Mouse (Mus musculus): ENCODE results near the gene Tcf7l2.

Tcf7l2 gene

DNA sequence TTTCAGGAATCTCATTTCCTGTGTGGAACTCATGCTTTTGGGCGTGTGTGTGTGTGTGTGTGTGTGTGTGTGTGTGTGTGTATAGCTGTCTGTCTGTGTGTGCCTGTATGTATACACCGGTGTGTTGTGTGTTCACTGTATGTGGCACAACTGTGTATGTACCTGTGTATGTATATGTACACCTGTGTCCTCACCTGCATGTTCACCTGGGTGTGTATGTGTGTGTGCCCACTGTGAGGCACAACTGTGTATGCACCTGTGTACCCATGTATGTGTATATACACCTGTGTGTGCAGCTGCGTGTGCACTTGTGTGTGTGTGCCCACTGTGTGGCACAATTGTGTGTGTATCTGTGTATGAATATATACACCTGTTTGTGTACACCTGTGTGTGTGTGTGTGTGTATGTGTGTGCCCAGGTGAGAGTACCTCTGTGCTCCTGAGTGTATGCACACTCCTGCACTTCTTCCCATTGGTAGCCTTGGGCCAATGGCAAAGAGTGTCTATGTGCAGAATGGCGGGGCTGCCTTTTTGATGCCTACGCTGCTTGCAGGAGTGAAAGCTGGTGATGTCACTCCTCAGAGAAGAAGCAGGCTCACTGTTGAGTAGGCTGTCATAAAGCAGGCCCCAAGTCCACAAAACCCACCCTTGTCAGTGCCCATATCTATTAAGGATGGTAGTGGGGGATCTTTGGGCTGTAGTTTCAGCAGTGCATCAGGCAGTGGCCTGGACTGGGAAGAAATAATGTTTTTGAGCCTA, 95.5 kb downstream of the Tcf7l2 start:
- no peak for DNase-seq

DNA sequence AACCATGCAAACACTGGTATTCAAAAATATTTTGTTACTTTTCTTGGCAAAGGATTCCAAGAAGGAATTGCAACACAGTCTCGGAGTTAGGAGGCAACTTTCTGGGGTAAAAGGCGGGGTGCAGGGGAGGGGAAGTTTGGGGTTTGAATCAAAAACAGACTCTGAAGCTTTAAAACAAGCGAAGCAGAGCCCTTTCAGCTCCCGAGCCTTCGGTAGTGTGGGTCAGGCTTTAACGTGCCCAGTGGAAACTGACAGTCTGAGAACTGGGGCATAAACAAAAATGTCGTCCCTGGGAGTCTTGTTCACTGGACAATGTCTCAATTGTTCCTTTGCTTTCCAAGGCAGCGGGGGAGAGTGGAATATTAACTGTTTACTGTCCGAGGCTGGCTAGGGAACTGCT, 96.3 kb downstream of the Tcf7l2 start:
- no peak for DNase-seq

DNA sequence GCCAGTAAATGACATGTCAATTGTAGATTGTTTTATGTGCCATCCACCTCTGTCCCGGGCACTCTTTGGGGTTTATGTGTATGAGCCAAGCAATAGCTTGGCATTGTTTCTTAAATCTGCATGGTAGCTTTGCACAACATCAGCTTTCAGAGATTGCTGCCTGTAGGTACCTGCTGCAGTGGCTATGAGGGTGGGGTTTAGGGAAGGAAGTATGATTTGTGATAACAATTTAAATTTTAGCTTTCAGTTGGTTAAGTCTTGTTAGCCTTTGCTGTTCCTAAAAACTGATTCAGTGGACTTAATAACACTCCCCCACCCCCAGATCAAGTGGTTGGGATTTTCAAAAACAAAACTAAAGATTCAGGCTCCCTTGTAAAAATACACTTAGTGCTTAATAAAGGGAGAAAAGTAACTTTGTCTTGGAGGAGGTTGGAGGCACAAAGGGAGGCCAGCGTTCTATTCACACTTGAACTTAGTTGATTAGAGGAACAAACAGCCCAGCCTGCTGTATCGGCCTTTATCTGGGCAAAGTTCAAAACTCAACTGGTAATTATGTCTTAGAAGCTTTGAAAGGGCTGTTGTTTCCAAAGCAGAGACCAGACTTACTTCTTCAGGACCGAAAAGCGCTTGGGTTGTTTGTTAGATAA, 96.9 kb downstream of the Tcf7l2 start:
- DNase-seq, result no peak

DNA sequence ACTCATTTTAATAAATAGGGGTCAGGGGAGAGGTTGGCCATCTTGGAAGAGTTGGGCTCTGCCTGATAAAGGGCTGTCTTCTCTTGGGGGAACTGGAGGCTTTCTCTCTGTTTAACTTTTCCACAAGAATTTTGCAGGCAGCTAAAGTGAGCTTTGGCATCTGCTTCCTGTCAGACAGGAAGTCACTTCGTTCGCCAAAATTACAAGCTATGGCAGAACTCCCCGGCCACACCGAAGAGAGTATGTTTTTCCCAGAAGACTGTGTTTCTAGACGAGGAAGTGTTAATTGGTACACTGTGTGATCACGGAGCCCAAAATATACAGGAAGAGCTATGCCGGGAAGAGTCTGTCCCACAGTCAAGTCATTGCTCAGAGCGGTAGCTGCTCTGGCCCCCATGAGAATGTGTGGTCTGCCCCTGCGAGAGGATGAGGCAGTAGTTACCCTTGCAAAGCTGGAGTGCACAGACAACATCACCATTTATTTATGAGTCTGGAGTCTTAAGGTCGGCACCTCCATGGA, 97.5 kb downstream of the Tcf7l2 start:
- DNase-seq, result no peak

DNA sequence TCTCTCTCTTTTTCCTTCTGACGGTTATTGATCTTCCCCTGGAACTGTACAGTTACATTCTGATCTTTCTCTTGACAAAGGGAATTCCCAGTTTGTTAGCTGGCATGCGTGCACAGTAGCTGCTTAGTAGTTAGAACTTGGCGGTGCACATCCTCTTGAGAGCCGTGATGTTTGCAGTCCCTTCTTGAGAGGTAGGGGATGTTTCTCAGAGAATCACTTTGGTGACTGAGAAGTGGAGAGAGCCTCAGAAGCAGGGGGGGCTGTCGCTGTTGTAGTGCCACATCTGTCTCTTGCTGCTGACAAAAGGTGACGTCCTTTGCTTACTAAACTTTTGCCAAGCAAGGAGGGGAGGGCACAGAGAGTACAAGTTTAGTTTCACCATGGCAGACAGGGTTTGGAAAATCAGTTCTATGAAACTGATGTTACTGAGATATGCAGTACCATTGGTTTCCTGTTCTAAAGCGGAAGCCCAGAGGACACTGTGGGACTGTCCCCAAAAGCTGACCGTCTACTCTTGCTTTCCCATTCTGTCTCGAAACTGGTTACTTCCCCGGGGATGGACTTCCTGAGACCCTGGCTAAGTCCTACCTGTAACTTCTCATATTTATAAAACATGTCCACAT, 99.0 kb downstream of the Tcf7l2 start:
- no peak for DNase-seq

DNA sequence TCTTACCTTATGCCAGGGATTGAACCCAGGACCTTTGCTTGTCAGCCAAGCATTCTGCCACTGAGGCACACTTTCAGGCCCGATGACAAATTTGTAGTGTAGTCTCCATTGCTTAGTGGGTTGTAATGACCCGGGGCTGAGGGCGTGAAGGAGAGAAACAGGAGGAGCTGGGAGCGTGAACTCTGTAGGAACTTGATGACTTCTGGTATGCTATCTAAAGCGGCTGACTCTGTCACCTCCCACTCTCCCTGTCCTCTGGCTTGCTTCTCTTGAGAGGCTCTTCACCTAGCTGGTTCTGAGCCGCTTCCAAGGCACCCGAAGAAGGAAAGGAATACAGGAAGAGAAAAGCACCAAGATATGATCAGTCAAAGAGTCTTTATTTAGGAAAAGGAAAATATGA, 100.4 kb downstream of the Tcf7l2 start:
- DNase-seq, result no peak

DNA sequence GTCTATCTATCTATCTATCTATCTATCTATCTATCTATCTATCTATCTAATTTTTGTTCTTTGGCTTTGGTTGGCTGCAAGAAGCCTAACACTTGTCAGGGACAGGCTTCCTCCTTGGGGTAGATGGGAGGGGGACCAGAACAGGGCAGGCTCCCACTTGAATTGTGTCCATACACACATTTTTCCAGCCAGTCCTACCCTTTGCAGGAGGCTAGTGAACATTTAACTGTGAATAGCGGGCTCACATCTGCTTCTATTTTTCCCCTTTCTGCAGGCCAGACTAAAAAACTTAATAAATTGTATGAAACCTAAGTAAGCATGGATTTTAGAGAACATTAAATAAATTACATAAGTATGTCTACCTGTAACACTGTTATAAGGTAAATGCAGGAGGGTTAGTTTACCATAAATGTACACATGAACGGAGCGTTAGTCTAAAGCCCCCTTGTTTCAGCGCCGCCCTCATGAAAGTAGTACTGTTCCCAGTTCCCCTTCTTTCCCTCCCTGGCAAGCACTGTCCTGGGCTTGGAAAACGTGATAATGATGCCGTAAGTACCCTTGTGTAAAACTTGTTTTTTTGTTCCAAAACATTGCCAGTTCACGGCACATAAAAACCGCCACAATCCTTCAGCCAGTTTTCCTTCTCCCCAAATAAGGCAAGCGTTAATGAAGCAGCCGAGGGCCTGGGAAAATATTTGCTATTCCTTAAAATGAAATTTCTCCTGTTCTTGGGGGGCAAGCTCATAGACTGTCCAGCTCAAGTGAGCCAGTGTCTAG, 101.7 kb downstream of the Tcf7l2 start:
- DNase-seq, result no peak

DNA sequence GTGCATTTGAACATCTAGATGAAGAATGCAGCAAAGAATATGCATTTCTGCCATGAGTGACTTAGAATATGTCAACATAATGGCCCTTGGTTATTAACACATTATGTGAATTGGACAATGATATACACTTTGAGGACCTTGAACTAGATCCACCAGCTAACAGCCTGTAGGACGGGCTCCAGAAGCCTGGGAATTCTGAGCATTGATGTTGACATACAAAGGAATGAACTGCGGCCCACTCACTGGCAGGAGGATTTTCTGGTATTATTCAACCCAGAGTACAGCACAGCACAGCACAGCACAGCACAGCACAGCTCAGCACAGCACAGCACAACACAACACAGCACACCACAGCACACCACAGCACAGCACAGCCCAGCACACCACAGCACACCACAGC, 104.1 kb downstream of the Tcf7l2 start:
- no peak for DNase-seq

DNA sequence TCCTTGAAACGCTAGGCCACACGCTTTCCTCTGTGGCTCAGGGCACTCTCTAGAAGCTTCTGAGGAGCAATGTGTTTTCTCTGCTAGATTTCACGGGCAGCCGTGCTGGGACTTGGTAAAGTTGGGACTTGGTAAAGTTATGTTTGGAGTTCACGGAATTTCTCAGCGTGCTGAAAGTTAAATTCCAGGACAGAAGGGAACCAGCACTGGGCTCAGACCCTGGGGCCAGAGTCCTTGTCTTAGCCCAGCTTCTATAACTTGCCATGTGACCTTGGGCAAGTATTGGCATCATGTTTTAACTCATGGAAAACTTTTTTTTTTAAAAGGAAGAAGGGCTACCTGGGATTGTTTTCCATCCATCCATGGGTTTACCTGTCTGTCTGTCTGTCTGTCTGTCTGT, 104.6 kb downstream of the Tcf7l2 start:
- DNase-seq, result no peak

DNA sequence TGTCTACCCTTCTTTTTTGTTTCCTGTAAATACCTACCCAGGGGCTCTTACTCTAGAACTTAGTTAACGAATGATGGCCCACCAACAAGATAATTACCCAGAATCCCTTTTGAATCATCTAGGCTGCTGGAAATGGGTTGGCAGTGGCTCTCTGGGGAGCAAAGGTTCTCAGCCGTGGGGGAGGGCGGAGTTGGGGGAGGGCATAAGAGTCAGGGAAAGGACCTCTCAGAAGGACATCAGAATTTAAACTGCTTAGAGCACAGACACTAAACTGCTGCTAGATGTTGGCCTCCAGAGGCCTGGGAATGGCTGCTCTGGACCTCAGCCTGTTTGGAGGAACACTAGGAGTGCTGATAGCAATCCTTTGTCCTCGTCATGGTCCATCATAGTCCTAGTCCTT, 105.4 kb downstream of the Tcf7l2 start:
- DNase-seq, result no peak

DNA sequence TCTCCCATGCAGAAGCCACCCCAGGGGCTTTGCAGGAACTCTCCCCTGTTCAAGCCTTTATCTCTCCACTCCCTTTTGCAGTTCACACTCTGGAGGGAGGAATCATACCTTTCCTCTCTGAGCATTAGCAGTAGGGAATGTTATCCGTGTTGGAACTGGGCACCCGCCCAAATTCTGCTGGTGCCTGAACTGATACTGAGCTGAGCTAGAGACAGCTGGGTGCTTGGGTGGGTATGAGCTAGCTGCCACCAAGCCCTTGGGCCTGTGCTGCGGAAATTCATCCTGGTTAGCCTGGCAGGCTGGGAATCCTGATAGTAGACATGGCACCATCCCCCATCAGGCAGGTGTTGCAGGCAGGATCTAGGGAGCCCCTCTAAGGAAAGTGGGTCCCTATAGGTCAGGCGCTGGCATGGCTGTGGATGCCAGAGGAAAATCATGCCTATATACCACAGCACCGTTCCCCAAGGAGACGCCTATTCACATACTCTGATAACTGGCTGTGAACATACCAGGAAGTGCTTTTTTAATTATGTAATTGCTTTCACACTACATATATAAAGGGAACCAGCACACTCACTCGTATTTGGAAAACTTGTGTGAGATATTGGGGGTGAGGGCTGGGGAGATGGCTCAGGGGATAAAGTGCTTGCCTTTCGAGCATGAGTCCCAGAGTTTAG, 108.9 kb downstream of the Tcf7l2 start:
- no peak for DNase-seq

DNA sequence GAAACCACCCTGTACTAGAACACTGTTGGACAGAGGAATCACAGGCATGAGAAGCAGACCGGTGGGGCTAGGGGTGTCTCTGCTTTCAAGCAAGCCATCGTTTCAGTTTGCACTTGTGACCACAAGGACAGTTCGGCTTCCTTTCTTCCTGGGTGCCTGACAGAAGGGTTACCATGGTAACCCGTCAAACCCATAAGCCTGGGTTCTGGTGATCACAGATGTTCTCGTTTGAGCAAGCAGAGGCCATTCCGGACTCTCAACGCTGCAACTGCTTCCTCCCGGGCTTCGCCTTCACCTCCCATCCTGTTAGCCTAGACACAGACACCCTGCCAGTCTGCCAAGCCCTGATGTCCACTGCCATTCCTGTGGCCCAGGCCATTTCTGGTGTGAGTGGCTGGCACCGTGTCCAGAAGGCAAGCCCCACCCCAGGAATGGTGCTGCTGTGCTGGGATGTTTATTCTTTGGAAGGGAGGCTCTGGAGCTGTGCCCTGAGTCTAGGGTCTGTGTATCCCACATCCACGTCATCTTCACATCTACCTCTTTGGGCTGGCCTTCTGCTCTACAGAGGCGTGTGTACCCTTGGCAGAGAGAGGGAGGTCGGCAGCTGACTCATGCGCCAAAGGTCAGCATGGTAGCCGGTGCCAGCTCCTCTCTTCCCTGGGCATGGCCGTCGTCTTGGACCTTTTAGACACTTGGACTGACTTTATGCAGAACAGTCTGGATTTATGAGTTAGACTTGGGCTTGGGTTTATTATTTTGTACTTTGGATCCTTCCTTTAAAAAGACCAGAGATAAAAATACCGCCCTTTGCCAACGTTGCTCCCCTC, 110.1 kb downstream of the Tcf7l2 start:
- DNase-seq, result no peak

DNA sequence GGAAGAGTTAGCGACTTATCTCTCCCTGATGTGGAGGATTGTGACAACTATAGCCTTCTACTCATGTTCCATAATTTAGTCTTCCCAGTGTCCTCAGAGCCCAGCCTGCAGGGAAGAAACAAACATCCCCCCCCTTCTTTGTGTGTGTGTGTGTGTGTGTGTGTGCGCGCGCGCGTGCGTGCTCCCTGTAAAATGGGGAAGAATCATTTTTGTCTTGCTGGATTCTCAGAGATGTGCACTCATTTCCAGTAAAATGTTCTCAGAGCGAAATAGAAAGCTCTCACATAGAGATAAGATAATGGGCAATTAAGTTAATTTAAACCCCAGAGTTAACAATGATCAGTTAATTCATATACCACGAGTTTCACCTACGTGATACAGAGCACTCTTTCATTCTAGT, 112.8 kb downstream of the Tcf7l2 start:
- no peak for DNase-seq

DNA sequence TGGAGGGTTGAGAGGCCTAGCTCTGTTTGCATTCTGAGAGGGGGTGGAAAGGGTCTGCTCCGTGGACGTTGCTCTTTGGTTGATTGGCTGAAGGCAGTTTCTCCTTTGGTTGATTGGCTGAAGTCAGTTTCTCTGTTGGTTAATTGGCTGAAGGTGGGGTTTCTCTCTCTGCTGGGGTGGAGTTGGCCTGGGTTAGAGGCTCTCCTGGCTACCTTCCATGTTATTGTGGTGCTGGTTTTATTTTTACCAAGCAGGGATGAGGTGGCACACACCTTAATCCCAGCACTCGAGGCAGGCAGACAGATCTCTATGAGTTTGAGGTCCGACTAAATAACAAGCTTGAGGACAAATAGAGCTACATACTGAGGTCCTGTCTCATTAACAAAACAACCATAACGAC, 114.0 kb downstream of the Tcf7l2 start:
- DNase-seq, result no peak

DNA sequence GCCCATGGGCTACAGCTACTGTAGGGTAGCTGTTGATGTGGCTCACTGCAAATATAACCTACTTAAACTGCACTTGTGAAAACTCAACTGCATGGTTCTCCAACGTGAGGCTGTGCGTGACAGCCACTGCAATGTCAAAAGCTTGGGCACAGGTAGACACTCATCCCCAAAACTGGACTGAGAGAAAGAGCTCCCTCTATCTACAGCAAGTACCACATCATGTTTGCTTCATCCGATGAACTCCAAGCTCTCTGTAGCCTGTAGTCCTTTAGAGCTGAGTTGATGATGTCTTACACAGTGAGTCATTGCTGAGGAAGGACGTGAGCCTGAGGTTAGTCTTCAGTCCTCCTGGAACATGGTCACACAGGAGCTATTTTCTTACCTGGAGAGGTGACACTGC, 115.7 kb downstream of the Tcf7l2 start:
- DNase-seq, result no peak

DNA sequence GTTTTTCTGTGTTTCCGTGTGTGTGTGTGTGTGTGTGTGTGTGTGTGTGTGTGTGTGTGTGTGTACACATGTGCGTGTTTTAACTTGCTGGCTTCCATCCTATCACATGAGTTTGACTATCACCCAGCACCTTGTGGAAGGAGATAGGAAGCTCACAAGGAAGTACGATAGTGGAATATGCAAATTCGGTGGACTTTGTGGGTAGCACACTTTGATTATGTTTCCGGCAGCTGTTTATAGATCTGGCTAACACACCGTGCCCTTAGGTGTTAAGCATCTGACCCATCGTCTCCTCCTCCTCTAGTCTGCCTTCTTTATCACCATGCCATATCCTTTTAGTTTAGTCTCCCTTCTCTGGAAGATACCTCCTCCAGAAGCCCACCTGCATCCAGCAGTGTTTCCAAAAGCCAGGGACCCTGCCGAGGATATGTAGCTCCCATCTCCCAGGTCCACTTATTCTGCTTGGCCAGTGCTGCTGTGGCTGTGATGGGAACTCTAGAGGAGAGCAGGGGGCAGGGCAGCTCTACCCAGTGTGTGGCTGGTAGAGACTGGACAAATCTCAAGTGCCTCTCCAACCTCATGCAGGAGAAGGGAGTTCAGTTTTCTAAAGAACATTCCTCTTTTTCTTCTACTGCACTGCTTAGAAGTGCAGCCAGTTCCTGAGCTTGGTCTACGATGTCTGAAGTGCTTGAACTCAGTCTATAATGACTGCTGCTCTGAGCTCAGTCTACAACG, 118.6 kb downstream of the Tcf7l2 start:
- DNase-seq, result no peak

DNA sequence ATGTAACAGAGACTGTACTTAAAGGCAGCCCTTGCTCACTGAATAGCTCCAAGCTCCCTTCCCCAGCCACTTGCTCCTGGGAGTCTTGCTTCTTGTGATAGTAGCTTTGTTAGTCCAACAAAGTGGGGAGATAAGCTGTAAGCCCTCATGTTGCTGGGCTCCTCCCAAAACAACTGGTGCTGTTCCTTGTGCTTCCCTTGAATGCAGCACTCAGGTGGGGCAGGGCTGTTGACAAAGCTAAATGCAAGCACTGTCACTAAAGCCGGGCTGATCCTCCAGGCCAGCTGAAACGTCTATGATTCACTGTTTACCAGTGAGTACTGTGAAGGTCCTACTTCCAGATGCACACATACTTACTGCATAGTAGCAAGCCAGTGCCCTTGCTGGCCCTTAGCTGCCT, 120.1 kb downstream of the Tcf7l2 start:
- no peak for DNase-seq

DNA sequence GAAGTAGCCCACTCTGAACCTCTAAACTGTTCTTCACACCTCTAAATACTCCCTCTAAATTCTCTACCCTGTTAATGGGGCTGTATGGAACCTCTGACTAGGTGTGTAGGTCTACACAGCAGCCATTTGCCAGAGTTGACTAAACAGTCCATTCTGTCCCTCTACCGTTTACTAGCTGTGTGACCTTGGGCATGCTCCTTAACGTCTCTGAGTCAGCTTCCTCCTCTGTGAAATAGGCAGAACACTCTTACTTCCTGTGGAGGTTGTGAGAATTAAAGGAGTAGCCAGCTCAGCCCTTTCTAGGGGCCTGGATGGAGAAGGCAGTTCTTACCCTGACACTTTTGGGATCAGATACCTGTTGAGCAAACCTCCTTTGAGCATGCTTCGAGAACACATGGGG, 120.9 kb downstream of the Tcf7l2 start:
- no peak for DNase-seq

DNA sequence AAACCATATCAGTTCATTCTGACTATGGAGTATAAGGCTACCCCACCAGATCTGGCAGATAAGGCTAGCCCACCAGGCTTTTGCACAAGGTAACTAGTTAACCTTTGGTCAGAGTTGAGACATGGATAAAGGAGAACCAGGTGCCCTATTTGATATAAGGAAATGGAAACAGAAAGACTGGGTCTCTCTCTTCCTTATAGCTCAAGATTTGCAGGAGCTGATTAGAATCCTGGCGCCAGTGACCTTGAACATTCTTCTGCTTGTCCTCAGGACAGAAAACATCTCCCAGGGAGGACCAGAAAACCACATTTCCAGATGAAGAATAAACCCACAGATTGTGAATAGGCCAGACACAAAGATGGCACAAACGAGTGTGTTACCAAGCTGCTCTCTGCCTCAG, 123.4 kb downstream of the Tcf7l2 start:
- DNase-seq, result no peak

DNA sequence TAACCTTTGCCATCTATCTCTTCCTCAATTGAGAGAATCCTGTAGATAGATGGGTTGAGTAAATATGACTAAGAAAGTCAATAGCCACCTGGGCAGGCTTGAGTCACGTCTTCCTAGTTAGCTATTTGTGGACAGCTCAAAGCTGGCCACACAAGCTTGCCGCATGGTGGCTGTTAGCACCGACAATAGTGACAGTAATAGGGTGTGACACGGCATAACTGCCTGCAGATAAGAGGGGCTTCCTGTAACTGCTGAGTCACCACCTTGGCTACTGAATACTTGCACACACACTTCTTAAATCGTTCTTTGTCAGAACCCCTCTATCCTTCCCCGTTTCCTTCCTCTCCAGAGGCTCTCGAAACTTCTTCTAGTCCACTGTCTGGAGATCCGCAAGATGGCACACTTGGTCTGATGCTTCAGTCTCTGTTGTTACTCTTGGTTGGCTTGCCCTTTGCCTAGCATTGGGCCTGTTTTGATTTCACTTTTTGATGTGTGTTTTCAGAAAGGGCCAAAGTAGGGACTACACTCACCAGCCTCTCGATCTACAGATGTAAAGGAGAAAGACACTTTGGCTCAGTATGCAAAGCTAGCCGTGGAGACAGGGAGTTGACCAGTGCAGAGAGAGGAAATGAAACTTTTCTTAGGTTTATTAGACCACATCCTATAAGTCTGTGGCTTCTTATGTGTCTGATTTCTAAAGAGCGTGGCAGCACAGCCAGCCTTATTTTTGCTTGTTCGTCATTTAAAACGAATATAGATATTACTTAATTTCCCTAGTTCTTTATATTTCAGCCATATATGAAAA, 124.4 kb downstream of the Tcf7l2 start:
- DNase-seq, result no peak

Measured in thymus, adult 18-20 months (tissue).